Mouse (Mus musculus): ENCODE data around the gene Ccdc59.

GRCm38 (mm10) chr10:105803461-105803860, 37.4 kb upstream of the Ccdc59 start:
- no peak for TF ChIP-seq REST (IDR thresholded peaks at IDR 0.05; ENCODE audit: insufficient read depth, insufficient read length)
- TF ChIP-seq MYOD1 (IDR thresholded peaks at IDR 0.05; ENCODE audit: control insufficient read depth in 1 of 3, insufficient read length in 2 of 3, low read depth in 2 of 3), result no peak
- no peak for TF ChIP-seq MAX (IDR thresholded peaks at IDR 0.05; ENCODE audit: low read depth)
